Mouse (Mus musculus) kidney, embryonic 15.5 days (tissue): ENCODE data around the gene Nxnl1. TPM values are rescaled to one million over a fixed set of nuclear protein-coding genes. Genes with fewer than 3 reads are reported as not detected.
"Not testable (repeated sequence)": the region's sequence is repeated elsewhere in the genome, so short reads cannot be mapped to it uniquely, and the experiment has no call there.

Experiments used
- ATAC-seq: fragments of 200-750 bp; cut with Nextera tagmentation; replicated peaks from 2 replicates; pipeline ENCODE4 v1.8.0; 2017; ENCODE audit warnings: moderate TSS enrichment; ENCODE audit not compliant: low FRiP score
- H3K27ac ChIP-seq: fragments of 300-500 bp; sonication (generic); 2 replicates; pipeline ENCODE4 v1.5.1; 2015; ENCODE audit warnings: mild to moderate bottlenecking, inconsistent platforms
- H3K27me3 ChIP-seq: fragments of 300-500 bp; sonication (generic); 2 replicates; pipeline ENCODE4 v1.6.1; 2015; ENCODE audit warnings: inconsistent platforms
- H3K36me3 ChIP-seq: fragments of 300-500 bp; sonication (generic); 2 replicates; pipeline ENCODE4 v1.6.1; 2015; ENCODE audit warnings: inconsistent platforms
- H3K4me1 ChIP-seq: fragments of 300-500 bp; sonication (generic); 2 replicates; pipeline ENCODE4 v1.6.1; 2015; ENCODE audit warnings: inconsistent platforms
- H3K4me2 ChIP-seq: fragments of 300-500 bp; sonication (generic); 2 replicates; pipeline ENCODE4 v1.6.1; 2015; ENCODE audit warnings: moderate library complexity, mild to moderate bottlenecking, inconsistent platforms
- H3K4me3 ChIP-seq: fragments of 300-500 bp; sonication (generic); replicated peaks from 2 replicates; pipeline ENCODE4 v1.5.1; 2015; ENCODE audit warnings: mild to moderate bottlenecking, inconsistent platforms
- H3K9ac ChIP-seq: fragments of 300-500 bp; sonication (generic); 2 replicates; pipeline ENCODE4 v1.6.1; 2015; ENCODE audit warnings: mild to moderate bottlenecking, inconsistent platforms
- H3K9me3 ChIP-seq: fragments of 300-500 bp; sonication (generic); replicated peaks from 2 replicates; pipeline ENCODE4 v1.6.1; 2016; ENCODE audit warnings: inconsistent platforms
- WGBS: fragments of 180-500 bp; shearing (Covaris S2); methylation state at CpG from one replicate; pipeline ENCODE4 v1.1.7; 2015; ENCODE audit warnings: mixed read lengths; 5-methylcytosine and 5-hydroxymethylcytosine counted together
- polyA plus RNA-seq: library from polyadenylated mRNA; unstranded; fragments of >200 nt; fragmentation: Nextera tagmentation; extraction: Ambion mirVana; gene quantifications from 2 replicates; pipeline ENCODE4 v1.2.1, GENCODE M21; 2015

The Nxnl1 gene
- polyA plus RNA-seq, 1 experiment from 2014 or later, result 0.18 TPM

DNA sequence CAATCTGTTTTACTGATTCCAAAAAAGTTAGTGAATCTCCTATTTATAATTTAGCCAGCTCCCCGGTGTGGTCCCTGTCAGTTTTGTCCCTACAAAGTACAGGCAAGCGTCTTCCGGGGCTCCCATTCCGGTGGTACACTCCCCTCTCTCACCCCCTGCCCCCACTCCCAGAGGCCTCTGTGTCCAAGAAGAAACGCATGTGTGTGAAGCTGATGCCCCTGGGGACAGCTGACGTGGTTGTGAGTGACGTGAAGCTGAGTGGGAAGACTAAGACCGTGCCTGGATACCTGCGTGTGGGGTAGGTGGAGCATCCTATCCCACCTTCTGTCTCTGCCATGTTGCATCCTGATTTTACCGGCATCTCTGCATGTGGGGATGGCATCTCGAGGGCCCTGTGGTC lies 21.3 kb downstream of the Nxnl1 start:
- H3K4me2 ChIP-seq, result no peak overlapping the region
- no peaks in the 10 kb centered on the region for H3K27me3 ChIP-seq
- H3K4me1 ChIP-seq, result peaks cover 13% of the 10 kb centered on the region
- H3K27ac ChIP-seq, result no peak overlapping the region
- no peak overlapping the region for H3K9ac ChIP-seq
- ATAC-seq, result no peak
- no peaks in the 10 kb centered on the region for H3K9me3 ChIP-seq
- H3K4me3 ChIP-seq, result no peak overlapping the region
- peaks cover 40% of the 10 kb centered on the region for H3K36me3 ChIP-seq
- 89% methylated on average over 11 of the region's 11 CpGs for WGBS

DNA sequence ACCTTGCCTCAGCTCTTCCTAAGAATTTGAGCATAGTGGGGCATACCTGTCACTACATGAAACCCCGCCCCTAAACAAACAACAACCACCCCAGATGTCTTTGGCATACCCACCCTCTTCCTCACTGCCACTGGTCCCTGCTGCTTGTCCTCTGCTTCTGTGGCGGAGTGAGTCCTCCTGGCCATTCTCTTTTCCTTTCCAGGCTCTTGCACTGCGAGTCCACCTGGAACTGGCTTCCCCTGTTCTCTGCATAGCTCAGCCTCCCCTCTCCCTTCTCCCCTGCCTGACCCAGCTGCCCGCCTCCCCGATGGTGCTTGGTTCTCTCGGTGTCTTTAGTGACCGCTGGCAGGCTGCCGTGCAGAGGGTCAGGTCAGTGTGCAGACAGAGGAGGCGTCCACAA lies 22.6 kb downstream of the Nxnl1 start:
- peak overlapping the region; percentile 91 for H3K4me3 ChIP-seq
- peaks cover 13% of the 10 kb centered on the region for H3K4me1 ChIP-seq
- H3K9me3 ChIP-seq, result no peaks in the 10 kb centered on the region
- ATAC-seq, result no peak
- 84% methylated on average over 9 of the region's 9 CpGs for WGBS
- peak overlapping the region; percentile 85 for H3K9ac ChIP-seq
- H3K27me3 ChIP-seq, result no peaks in the 10 kb centered on the region
- H3K36me3 ChIP-seq, result peaks cover 38% of the 10 kb centered on the region
- H3K27ac ChIP-seq, result no peak overlapping the region
- peak overlapping the region; percentile 87 for H3K4me2 ChIP-seq

DNA sequence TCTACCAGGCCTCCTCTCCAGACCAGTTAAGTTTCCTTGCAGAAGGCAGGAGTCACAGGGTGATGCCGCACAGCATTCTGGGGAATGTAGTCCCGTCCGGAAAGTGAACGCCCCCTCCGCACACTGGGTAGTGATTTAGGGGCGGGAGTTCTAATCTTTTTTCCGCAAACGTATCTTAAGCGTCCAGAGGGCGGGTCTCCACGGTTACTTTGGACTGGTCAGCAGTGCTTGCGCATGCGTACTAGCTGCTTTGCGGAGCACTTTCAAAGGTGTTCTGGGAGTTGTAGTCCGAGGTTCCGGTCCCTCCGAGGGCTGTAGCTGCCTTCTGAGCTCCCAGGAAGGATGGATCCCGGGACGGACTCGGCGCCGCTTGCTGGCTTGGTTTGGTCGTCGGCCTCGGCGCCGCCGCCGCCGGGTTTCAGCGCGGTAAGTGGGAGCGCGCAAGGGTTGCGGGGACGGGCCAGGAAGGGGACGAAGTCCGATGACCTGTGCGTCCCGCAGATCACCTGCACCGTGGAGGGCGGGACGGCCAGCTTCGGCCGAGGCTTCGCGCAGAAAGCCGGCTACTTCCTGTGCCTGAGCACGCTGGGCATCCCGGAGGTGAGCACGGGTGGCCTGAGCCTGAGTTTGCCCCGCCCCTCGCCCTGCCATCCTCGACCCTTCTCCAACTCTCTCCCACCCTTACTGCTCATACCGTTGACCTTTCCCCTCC lies 23.6 kb downstream of the Nxnl1 start, which contains the start of gene Mvb12a:
Gene Mvb12a (plus strand): TSS at position 291 of the 712 bp plus-strand sequence.
- Histone ChIP-seq H3K4me3 (peak within 1 kb of the TSS; percentile 91), H3K4me2 (peak within 1 kb of the TSS; percentile 87), H3K36me3 (peaks cover 29% of the 10 kb centered on the region), H3K27ac (peak within 1 kb of the TSS; percentile 78), H3K9me3 (no peaks in the 10 kb centered on the region), H3K9ac (peak within 1 kb of the TSS; percentile 85), H3K4me1 (peaks cover 19% of the 10 kb centered on the region), H3K27me3 (no peaks in the 10 kb centered on the region)
- peak; percentile 95 for ATAC-seq
- under 1% methylated on average over 55 of the region's 55 CpGs for WGBS

DNA sequence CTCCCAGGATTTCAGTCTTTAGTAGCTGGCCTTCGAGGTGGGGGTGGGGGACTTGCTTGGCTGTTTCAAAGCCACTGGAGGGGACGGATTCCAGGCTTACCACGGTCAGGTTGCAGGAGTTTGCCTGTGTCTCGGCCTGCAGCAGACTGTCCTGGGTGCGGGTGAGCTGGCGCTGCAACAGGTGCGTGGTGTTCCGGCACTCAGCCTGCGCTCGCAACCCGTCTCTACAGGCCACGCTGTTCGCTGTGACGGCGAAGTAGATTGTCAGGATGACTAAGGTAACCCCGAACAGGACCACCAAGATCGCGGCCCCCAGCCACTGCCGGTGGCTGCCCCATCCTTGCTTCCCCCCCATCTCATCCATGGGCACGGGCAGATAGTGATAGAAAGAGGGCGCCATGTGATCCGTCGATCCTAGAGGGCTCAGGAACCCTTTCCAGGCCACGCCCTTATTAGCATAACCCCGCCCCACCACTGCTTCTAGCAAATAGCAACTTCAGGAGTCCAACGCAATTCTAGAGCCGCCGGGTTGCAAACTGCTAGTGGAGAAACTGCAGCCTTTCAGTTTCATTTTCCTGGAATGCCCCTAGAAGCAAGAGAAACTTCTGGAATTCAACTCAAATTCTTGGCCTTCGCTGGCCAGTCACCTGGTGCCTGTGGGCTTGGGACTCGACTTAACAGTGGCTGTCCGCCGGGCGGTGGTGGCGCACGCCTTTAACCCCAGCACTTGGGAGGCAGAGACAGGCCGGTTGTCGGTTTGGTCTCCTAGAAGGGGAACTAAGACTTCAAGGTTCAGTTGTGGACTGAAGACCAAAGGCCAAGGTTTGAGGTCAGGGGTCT lies 29.2 kb downstream of the Nxnl1 start, which contains the start of gene Bst2:
Gene Bst2 (minus strand): TSS at position 429 of the 840 bp plus-strand sequence.
- peak; percentile 85 for ATAC-seq
- WGBS, result 2% methylated on average over 37 of the region's 37 CpGs
- H3K9ac ChIP-seq, result peak within 1 kb of the TSS; percentile 59
- peak within 1 kb of the TSS; percentile 86 for H3K27ac ChIP-seq
- no peaks in the 10 kb centered on the region for H3K9me3 ChIP-seq
- H3K4me3 ChIP-seq, result peak within 1 kb of the TSS; percentile 55
- H3K36me3 ChIP-seq, result no peaks in the 10 kb centered on the region
- H3K4me2 ChIP-seq, result peak within 1 kb of the TSS; percentile 65
- peaks cover 7% of the 10 kb centered on the region; the same call in 1 of the 2 replicates for H3K27me3 ChIP-seq
- H3K4me1 ChIP-seq, result peaks cover 37% of the 10 kb centered on the region

DNA sequence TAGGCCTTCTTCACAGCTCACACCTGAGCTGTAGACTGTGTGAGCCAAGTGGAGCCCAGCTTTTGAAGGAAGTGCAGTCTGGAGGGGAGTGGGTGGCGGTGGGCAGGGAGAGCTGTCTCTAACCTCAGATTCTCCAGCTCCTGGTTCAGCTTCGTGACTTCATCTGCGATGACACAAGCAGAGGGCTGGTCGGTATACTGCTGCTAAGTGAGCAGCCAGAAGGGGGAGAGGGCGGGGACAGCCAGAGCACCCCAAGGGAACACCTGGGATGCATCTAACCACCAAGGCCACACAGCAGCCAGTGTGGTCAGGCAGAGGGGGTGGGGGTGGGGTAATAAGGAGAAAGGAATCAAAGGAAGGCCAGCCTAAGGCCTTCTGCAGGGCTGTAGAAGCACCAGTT lies 30.7 kb downstream of the Nxnl1 start:
- 64% methylated on average over 5 of the region's 5 CpGs for WGBS
- Histone ChIP-seq H3K4me2 (peak overlapping the region; percentile 65), H3K4me1 (peaks cover 39% of the 10 kb centered on the region), H3K9me3 (no peaks in the 10 kb centered on the region), H3K36me3 (no peaks in the 10 kb centered on the region), H3K4me3 (0 out of 2 replicates have a peak overlapping the region, but pooled peaks have one; percentile 55), H3K27me3 (peaks cover 7% of the 10 kb centered on the region; the same call in 1 of the 2 replicates), H3K27ac (no peak overlapping the region), H3K9ac (no peak overlapping the region)
- ATAC-seq, result no peak

DNA sequence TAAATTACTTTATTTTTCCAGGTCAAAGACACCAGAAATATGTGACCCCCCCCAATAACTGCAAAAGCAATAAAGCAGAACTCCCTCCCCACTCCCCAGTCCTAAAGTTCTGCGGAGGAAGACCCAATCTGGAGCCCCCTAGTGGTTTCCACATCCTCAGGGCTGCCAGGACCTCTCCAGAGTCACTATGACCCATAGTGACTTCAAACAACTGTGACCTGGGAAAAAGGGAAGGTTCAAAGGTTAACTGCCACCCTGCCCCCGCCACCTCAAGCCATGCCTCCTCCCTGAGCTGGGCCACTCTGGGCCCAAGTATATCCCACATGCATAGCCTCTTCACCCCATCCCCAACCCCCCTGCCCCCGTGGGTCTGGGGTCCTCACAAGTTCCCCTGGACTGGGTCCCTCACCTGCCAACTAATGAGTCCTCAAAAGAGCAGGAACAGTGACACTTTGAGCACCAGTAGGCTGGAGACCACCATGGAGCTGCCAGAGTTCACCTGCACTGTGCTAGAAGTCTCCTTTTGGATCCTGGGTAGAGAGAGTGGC lies 32.1 kb downstream of the Nxnl1 start:
- Histone ChIP-seq H3K27me3 (peaks cover 7% of the 10 kb centered on the region; the same call in 1 of the 2 replicates), H3K4me3 (no peak overlapping the region), H3K4me2 (no peak overlapping the region), H3K9ac (no peak overlapping the region), H3K36me3 (no peaks in the 10 kb centered on the region), H3K4me1 (peaks cover 44% of the 10 kb centered on the region), H3K9me3 (no peaks in the 10 kb centered on the region), H3K27ac (peak overlapping the region; percentile 77; the same call in 1 of the 2 replicates)
- ATAC-seq, result no peak
- WGBS, result 40% methylated on average over 3 of the region's 3 CpGs

DNA sequence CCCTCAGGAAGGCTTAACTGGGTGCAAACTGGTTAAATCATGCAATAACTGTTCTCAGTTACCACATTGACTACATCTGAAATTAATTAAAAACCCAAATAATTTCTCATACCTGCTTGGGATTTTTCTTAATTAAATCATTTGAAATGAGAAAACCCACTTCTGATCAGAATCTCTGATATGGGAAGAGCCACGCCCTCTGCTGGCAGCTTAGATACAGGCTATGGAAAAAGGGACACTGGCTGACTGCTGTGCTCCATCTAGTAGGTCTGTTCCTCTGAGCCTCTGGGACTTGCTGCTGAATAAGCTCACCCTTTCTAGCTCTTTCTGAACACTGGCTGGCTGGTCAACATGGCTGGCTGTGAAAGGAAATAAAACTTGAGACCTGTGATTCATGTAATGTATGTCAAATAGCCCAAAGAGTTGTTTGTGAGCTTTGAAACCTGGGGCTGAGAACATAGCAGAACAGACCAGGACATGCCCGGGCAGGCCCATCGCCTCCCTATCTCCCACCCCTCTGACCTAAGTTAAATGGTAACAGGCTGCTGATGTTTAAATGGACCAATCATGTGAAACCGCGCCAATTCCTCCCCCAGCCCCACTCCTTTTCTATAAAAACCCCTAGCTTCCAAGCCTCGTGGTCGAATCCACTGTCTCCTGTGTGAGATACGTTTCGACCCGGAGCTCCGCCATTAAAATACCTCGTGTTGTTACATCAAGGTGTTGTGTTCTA lies 35.5 kb downstream of the Nxnl1 start:
- WGBS, result 54% methylated on average over 6 of the region's 12 CpGs
- Histone ChIP-seq H3K27me3 (peaks cover 13% of the 10 kb centered on the region), H3K27ac (0 out of 2 replicates have a peak overlapping the region, but pooled peaks have one; percentile 48), H3K4me1 (peaks cover 45% of the 10 kb centered on the region)
- not testable (repeated sequence) for H3K9me3 ChIP-seq, H3K9ac ChIP-seq, H3K36me3 ChIP-seq, ATAC-seq, H3K4me3 ChIP-seq, H3K4me2 ChIP-seq

DNA sequence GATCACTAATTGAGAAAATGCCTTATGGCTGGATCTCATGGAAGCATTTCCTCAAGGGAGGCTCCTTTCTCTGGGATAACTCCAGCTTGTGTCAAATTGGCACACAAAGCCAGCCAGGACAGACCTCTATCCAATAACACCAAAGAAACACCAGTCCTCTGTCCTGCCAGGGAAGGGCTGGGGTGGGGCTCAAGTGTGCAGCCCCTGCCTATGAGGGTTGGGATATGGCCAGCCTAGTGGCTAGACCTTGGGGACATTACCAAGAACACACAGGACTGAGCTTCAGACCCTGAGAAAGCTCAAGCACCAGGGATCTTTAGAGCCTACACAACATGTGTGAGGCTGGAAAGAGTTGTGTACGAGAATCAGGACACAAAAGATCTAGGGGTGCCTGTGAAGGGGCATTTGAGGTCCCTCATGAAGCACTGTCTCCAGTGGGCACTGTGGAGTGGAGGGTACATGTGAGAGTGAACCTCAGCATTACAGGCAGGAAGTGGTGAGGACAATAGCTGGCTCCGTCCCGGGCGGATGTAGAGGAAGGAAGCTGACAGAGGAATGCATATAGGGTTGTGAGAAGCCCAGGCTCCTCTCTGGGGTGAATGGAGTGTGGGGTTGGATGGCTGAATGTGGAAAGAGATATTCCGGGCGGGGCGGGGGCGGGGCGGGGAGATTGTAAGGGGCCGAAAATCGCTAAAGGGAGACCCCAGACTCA lies 37.9 kb downstream of the Nxnl1 start:
- no peak overlapping the region for H3K9ac ChIP-seq
- H3K9me3 ChIP-seq, result no peaks in the 10 kb centered on the region
- H3K27me3 ChIP-seq, result peaks cover 32% of the 10 kb centered on the region
- 79% methylated on average over 11 of the region's 11 CpGs for WGBS
- peaks cover 47% of the 10 kb centered on the region for H3K4me1 ChIP-seq
- no peak overlapping the region for H3K4me3 ChIP-seq
- no peak overlapping the region for H3K4me2 ChIP-seq
- H3K27ac ChIP-seq, result peak overlapping the region; percentile 84
- no peak for ATAC-seq
- H3K36me3 ChIP-seq, result no peaks in the 10 kb centered on the region

DNA sequence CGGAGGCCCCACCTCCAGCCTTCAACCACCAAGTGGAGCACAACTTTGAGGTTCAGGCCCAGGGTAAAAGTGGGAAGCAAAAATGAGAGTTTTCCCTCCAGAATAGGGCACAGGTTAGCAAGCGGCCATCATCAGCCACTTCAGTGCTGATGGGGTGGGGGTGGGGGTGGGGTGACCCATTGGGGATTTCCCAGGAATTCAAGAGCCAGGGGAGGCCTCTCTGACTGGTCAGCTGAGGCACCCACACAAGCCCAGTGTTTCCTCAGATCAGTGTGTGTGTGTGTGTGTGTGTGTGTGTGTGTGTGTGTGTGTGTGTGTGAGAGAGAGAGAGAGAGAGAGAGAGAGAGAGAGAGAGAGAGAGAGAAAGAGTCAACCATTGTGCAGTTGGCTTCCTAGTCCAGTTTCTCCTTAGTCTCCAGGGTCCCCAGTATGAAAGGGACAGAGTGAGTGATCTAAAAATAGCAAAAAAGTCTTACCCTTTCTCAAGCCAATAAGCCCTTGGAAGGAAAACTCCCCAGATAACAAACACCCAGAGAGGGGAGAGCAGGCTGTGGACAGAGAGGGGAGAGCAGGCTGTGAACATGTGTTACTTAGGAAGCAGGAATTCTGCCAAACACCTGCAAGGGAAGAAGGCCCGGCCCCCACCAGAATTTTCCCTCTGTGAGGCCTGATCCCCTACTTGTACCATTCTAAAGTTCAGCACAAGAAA lies 39.1 kb downstream of the Nxnl1 start:
- Histone ChIP-seq H3K9me3 (no peaks in the 10 kb centered on the region), H3K9ac (no peak overlapping the region), H3K4me2 (no peak overlapping the region), H3K27me3 (peaks cover 34% of the 10 kb centered on the region), H3K27ac (peak overlapping the region; percentile 84), H3K4me1 (peaks cover 40% of the 10 kb centered on the region), H3K36me3 (no peaks in the 10 kb centered on the region), H3K4me3 (no peak overlapping the region)
- ATAC-seq, result no peak
- WGBS, result 45% methylated on average over 3 of the region's 3 CpGs

DNA sequence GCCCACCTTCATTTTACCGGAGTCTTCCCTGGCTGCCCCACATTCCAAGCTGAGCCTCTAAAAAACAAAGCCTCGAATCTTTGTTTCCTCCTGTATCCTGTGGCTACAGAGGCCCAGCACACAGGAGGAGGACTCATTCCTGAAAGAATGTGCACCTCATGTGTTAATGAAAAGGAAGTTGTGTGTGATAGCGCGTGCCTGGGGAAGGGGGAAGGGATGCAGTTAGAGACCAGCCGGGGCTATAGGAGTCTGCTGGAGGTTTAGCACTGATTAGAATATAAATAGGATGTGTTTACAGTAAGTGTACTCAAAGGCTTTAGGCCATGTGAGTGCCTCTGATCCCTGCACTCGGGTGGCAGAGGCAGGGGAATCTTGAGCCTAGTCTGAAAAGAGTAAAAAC lies 40.1 kb downstream of the Nxnl1 start:
- H3K36me3 ChIP-seq, result no peaks in the 10 kb centered on the region
- H3K27me3 ChIP-seq, result peaks cover 34% of the 10 kb centered on the region
- peaks cover 46% of the 10 kb centered on the region for H3K4me1 ChIP-seq
- H3K9me3 ChIP-seq, result no peaks in the 10 kb centered on the region
- H3K4me3 ChIP-seq, result no peak overlapping the region
- no peak overlapping the region for H3K9ac ChIP-seq
- no peak overlapping the region for H3K4me2 ChIP-seq
- 25% methylated on average over 6 of the region's 6 CpGs for WGBS
- no peak for ATAC-seq
- peak overlapping the region; percentile 84 for H3K27ac ChIP-seq
